Mouse (Mus musculus) cerebellum, adult 2 months (tissue): ENCODE data around the gene Ptov1.

ENCODE experiments used
- CTCF ChIP-seq: fragments of 200-500 bp; IDR thresholded peaks from 2 replicates; pipeline ENCODE4 v1.5.1; 2011; ENCODE audit warnings: low read depth, mild to moderate bottlenecking, control low read depth, low read length, moderate library complexity, borderline replicate concordance; ENCODE audit not compliant: insufficient read depth
- POLR2A ChIP-seq: fragments of 200-500 bp; IDR thresholded peaks from 2 replicates; pipeline ENCODE4 v1.6.1; 2011; ENCODE audit warnings: low read length, control low read depth, borderline replicate concordance; ENCODE audit not compliant: insufficient read depth

- no peak for TF ChIP-seq POLR2A
- no peak for TF ChIP-seq CTCF
These were observed 17.1 kb downstream of the Ptov1 start for GRCm38 (mm10) chr7:44852259-44853027.
